Mouse (Mus musculus): ENCODE data around the gene Uqcrfs1.

The Uqcrfs1 gene

DNA sequence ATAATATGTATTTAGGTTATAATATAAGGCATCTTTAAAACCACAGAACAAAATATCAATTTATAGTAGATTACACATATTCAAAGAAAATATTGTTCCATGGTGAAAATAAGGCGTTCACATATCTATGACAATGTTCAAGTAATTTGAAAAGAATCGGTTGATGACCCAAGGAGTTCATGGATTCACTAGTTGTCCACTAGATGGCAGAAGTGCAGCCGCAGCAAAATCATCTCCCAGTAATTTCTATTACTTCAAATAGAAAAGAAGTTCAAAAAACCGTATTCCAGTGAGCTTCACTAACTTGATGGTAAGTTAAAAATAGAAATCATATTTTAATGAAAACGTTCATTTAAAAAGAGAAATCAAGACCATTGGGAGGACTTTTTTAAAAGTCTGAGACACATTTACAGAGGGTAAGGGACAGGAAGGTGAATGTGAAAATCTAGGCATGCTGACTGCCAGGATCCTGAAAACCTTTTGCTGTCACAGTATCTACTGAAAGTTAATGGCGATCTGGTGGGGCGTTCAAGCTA is 43.2 kb downstream of the Uqcrfs1 start:
- DNase-seq (ENCODE audit: low spot score in 2 of 2): peak in 1 of 2 experiments; percentile 31
